Mouse (Mus musculus) embryonic facial prominence, embryonic 14.5 days (tissue): Measurements from ENCODE around the gene Gm5089. TPM values are rescaled to one million over a fixed set of nuclear protein-coding genes. Genes with fewer than 3 reads are reported as not detected.

Experiments
- ATAC-seq: fragments of 200-750 bp; cut with Nextera tagmentation; 2 replicates; pipeline ENCODE4 v1.8.0; 2017; ENCODE audit warnings: low read depth, moderate number of reproducible peaks, moderate TSS enrichment
- DNase-seq: peaks from one replicate; pipeline ENCODE4 v3.0.0-alpha.2; 2015; ENCODE audit warnings: low spot score
- H3K27ac ChIP-seq: fragments of 300-500 bp; sonication (generic); replicated peaks from 2 replicates; pipeline ENCODE4 v1.5.1; 2014; ENCODE audit warnings: low read depth, mild to moderate bottlenecking, low read length, moderate library complexity
- H3K27me3 ChIP-seq: fragments of 300-500 bp; sonication (generic); replicated peaks from 2 replicates; pipeline ENCODE4 v1.6.1; 2014; ENCODE audit warnings: low read length; ENCODE audit not compliant: control insufficient read depth, insufficient read depth
- H3K36me3 ChIP-seq: fragments of 300-500 bp; sonication (generic); 2 replicates; pipeline ENCODE4 v1.6.1; 2014; ENCODE audit warnings: low read length, mixed read lengths; ENCODE audit not compliant: control insufficient read depth, insufficient read depth
- H3K4me1 ChIP-seq: fragments of 300-500 bp; sonication (generic); 2 replicates; pipeline ENCODE4 v1.6.1; 2014; ENCODE audit warnings: antibody characterized with exemption, low read length; ENCODE audit not compliant: control insufficient read depth, insufficient read depth
- H3K4me2 ChIP-seq: fragments of 300-500 bp; sonication (generic); 2 replicates; pipeline ENCODE4 v1.6.1; 2014; ENCODE audit warnings: low read depth, mild to moderate bottlenecking, low read length, moderate library complexity, mixed read lengths
- H3K4me3 ChIP-seq: fragments of 300-500 bp; sonication (generic); 2 replicates; pipeline ENCODE4 v1.5.1; 2014; ENCODE audit warnings: low read depth, mild to moderate bottlenecking, low read length
- H3K9ac ChIP-seq: fragments of 300-500 bp; sonication (generic); 2 replicates; pipeline ENCODE4 v1.6.1; 2014; ENCODE audit warnings: low read depth, mild to moderate bottlenecking, low read length, moderate library complexity, mixed read lengths
- H3K9me3 ChIP-seq: fragments of 300-500 bp; sonication (generic); 2 replicates; pipeline ENCODE4 v1.6.1; 2016; ENCODE audit warnings: low read length; ENCODE audit not compliant: control insufficient read depth
- WGBS: fragments of 180-500 bp; shearing (Covaris S2); extraction: QIAGEN DNeasy Blood & Tissue Kit; methylation state at CpG from one replicate; pipeline ENCODE4 v1.1.7; 2014; 5-methylcytosine and 5-hydroxymethylcytosine counted together
- polyA plus RNA-seq: library from polyadenylated mRNA; unstranded; fragments of >200 nt; fragmentation: Nextera tagmentation; extraction: Ambion mirVana; gene quantifications from 2 replicates; pipeline ENCODE4 v1.2.1, GENCODE M21; 2014

The Gm5089 gene
- polyA plus RNA-seq, 1 experiment from 2014 or later: not detected

GRCm38 (mm10) chr14:122412841-122413541, 37.9 kb downstream of the Gm5089 start:
- Histone ChIP-seq H3K27me3 (peaks cover 10% of the 10 kb centered on the region), H3K27ac (no peak overlapping the region), H3K36me3 (no peaks in the 10 kb centered on the region), H3K4me3 (no peak overlapping the region), H3K9me3 (no peaks in the 10 kb centered on the region), H3K4me1 (no peaks in the 10 kb centered on the region; the same call in 1 of the 2 replicates), H3K4me2 (no peak overlapping the region), H3K9ac (no peak overlapping the region)
- DNase-seq: peak; percentile 39
- 33% methylated on average over 2 of the region's 2 CpGs for WGBS
- no peak for ATAC-seq

GRCm38 (mm10) chr14:122406541-122407219, 44.2 kb downstream of the Gm5089 start:
- ATAC-seq (peak; percentile 41), DNase-seq (no peak)
- peak overlapping the region; percentile 80 for H3K4me2 ChIP-seq
- peaks cover 7% of the 10 kb centered on the region for H3K4me1 ChIP-seq
- H3K9ac ChIP-seq: peak overlapping the region; percentile 58
- peaks cover 61% of the 10 kb centered on the region for H3K27me3 ChIP-seq
- H3K9me3 ChIP-seq: no peaks in the 10 kb centered on the region
- peak overlapping the region; percentile 42 for H3K4me3 ChIP-seq
- WGBS: 5% methylated on average over 47 of the region's 58 CpGs
- no peaks in the 10 kb centered on the region for H3K36me3 ChIP-seq
- no peak overlapping the region for H3K27ac ChIP-seq

GRCm38 (mm10) chr14:122405897-122406540, 44.9 kb downstream of the Gm5089 start:
- no peak for ATAC-seq
- WGBS: 5% methylated on average over 18 of the region's 18 CpGs
- Histone ChIP-seq H3K9me3 (no peaks in the 10 kb centered on the region), H3K27me3 (peaks cover 61% of the 10 kb centered on the region), H3K27ac (no peak overlapping the region), H3K36me3 (no peaks in the 10 kb centered on the region), H3K9ac (peak overlapping the region; percentile 58), H3K4me2 (peak overlapping the region; percentile 80), H3K4me3 (peak overlapping the region; percentile 42), H3K4me1 (peaks cover 7% of the 10 kb centered on the region)
- no peak for DNase-seq

GRCm38 (mm10) chr14:122405236-122405635, 45.7 kb downstream of the Gm5089 start:
- Histone ChIP-seq H3K4me1 (peaks cover 7% of the 10 kb centered on the region), H3K9me3 (no peaks in the 10 kb centered on the region), H3K27ac (no peak overlapping the region), H3K4me2 (no peak overlapping the region), H3K9ac (no peak overlapping the region), H3K36me3 (no peaks in the 10 kb centered on the region), H3K27me3 (peaks cover 64% of the 10 kb centered on the region), H3K4me3 (no peak overlapping the region)
- no peak for DNase-seq
- WGBS: 49% methylated on average over 12 of the region's 12 CpGs
- no peak for ATAC-seq

- H3K9me3 ChIP-seq: no peaks in the 10 kb centered on the region
- no peak overlapping the region for H3K9ac ChIP-seq
- H3K4me3 ChIP-seq: no peak overlapping the region
- H3K36me3 ChIP-seq: no peaks in the 10 kb centered on the region
- WGBS: 72% methylated on average over 7 of the region's 7 CpGs
- H3K27ac ChIP-seq: no peak overlapping the region
- peaks cover 7% of the 10 kb centered on the region for H3K4me1 ChIP-seq
- no peak for ATAC-seq
- no peak overlapping the region for H3K4me2 ChIP-seq
- no peak for DNase-seq
- H3K27me3 ChIP-seq: peaks cover 60% of the 10 kb centered on the region
Observed at GRCm38 (mm10) chr14:122404596-122405154, 46.2 kb downstream of the Gm5089 start.

GRCm38 (mm10) chr14:122403422-122403940, 47.4 kb downstream of the Gm5089 start:
- H3K36me3 ChIP-seq: no peaks in the 10 kb centered on the region
- no peak overlapping the region for H3K4me3 ChIP-seq
- H3K27me3 ChIP-seq: peaks cover 59% of the 10 kb centered on the region
- no peak for ATAC-seq
- H3K4me2 ChIP-seq: no peak overlapping the region
- H3K4me1 ChIP-seq: peaks cover 7% of the 10 kb centered on the region
- 83% methylated on average over 3 of the region's 3 CpGs for WGBS
- no peaks in the 10 kb centered on the region for H3K9me3 ChIP-seq
- DNase-seq: no peak
- no peak overlapping the region for H3K27ac ChIP-seq
- H3K9ac ChIP-seq: no peak overlapping the region

- H3K27ac ChIP-seq: no peak overlapping the region
- no peak overlapping the region for H3K4me2 ChIP-seq
- WGBS: 41% methylated on average over 12 of the region's 12 CpGs
- H3K4me1 ChIP-seq: peaks cover 7% of the 10 kb centered on the region
- H3K9me3 ChIP-seq: no peaks in the 10 kb centered on the region
- H3K36me3 ChIP-seq: no peaks in the 10 kb centered on the region
- no peak overlapping the region for H3K9ac ChIP-seq
- DNase-seq: no peak
- no peak for ATAC-seq
- H3K4me3 ChIP-seq: no peak overlapping the region
- H3K27me3 ChIP-seq: peaks cover 52% of the 10 kb centered on the region
Observed at GRCm38 (mm10) chr14:122402716-122403258, 48.1 kb downstream of the Gm5089 start.

- Histone ChIP-seq H3K9me3 (no peaks in the 10 kb centered on the region), H3K4me2 (no peak overlapping the region), H3K4me3 (no peak overlapping the region), H3K27ac (no peak overlapping the region), H3K4me1 (peaks cover 5% of the 10 kb centered on the region), H3K9ac (no peak overlapping the region), H3K27me3 (peaks cover 43% of the 10 kb centered on the region), H3K36me3 (no peaks in the 10 kb centered on the region)
- ATAC-seq: no peak
- WGBS: 48% methylated on average over 11 of the region's 11 CpGs
- DNase-seq: no peak
Observed at GRCm38 (mm10) chr14:122401886-122402285, 49.0 kb downstream of the Gm5089 start.
